Mouse (Mus musculus) midbrain, embryonic 15.5 days (tissue): ENCODE measurements around the gene Ssh2. TPM values are rescaled to one million over a fixed set of nuclear protein-coding genes. Genes with fewer than 3 reads are reported as not detected.
"Not testable (repeated sequence)": the region's sequence is repeated elsewhere in the genome, so short reads cannot be mapped to it uniquely, and the experiment has no call there.

Experiments used
- ATAC-seq: fragments of 200-750 bp; cut with Nextera tagmentation; replicated peaks from 2 replicates; pipeline ENCODE4 v1.8.0; 2017; ENCODE audit warnings: moderate TSS enrichment
- H3K27ac ChIP-seq: fragments of 300-500 bp; sonication (generic); 2 replicates; pipeline ENCODE4 v1.5.1; 2015; ENCODE audit warnings: mild to moderate bottlenecking, inconsistent platforms
- H3K27me3 ChIP-seq: fragments of 300-500 bp; sonication (generic); replicated peaks from 2 replicates; pipeline ENCODE4 v1.6.1; 2015; ENCODE audit warnings: inconsistent platforms
- H3K36me3 ChIP-seq: fragments of 300-500 bp; sonication (generic); replicated peaks from 2 replicates; pipeline ENCODE4 v1.6.1; 2015; ENCODE audit warnings: inconsistent platforms
- H3K4me1 ChIP-seq: fragments of 300-500 bp; sonication (generic); 2 replicates; pipeline ENCODE4 v1.6.1; 2015; ENCODE audit warnings: inconsistent platforms
- H3K4me2 ChIP-seq: fragments of 300-500 bp; sonication (generic); 2 replicates; pipeline ENCODE4 v1.6.1; 2015; ENCODE audit warnings: inconsistent platforms, mild to moderate bottlenecking, moderate library complexity
- H3K4me3 ChIP-seq: fragments of 300-500 bp; sonication (generic); 2 replicates; pipeline ENCODE4 v1.5.1; 2015; ENCODE audit warnings: mild to moderate bottlenecking, inconsistent platforms
- H3K9ac ChIP-seq: fragments of 300-500 bp; sonication (generic); 2 replicates; pipeline ENCODE4 v1.6.1; 2015; ENCODE audit warnings: mild to moderate bottlenecking, inconsistent platforms
- H3K9me3 ChIP-seq: fragments of 300-500 bp; sonication (generic); 2 replicates; pipeline ENCODE4 v1.6.1; 2016; ENCODE audit warnings: inconsistent platforms
- WGBS: fragments of 180-500 bp; shearing (Covaris S2); methylation state at CpG from one replicate; pipeline ENCODE4 v1.1.7; 2015; ENCODE audit warnings: mixed read lengths; 5-methylcytosine and 5-hydroxymethylcytosine counted together
- polyA plus RNA-seq: library from polyadenylated mRNA; unstranded; fragments of >200 nt; fragmentation: Nextera tagmentation; extraction: Ambion mirVana; gene quantifications from 2 replicates; pipeline ENCODE4 v1.2.1, GENCODE M21; 2015

Gene Ssh2
- polyA plus RNA-seq, 1 experiment from 2014 or later: 21.1 TPM

GRCm38 (mm10) chr11:77385706-77386690, 169.9 kb downstream of the Ssh2 start:
- 60% methylated on average over 3 of the region's 3 CpGs for WGBS
- no peak for ATAC-seq
- Histone ChIP-seq H3K36me3 (no peaks in the 10 kb centered on the region), H3K9me3 (no peaks in the 10 kb centered on the region), H3K27ac (no peak overlapping the region), H3K27me3 (no peaks in the 10 kb centered on the region), H3K4me3 (no peak overlapping the region), H3K4me2 (no peak overlapping the region), H3K9ac (no peak overlapping the region), H3K4me1 (no peaks in the 10 kb centered on the region)

DNA sequence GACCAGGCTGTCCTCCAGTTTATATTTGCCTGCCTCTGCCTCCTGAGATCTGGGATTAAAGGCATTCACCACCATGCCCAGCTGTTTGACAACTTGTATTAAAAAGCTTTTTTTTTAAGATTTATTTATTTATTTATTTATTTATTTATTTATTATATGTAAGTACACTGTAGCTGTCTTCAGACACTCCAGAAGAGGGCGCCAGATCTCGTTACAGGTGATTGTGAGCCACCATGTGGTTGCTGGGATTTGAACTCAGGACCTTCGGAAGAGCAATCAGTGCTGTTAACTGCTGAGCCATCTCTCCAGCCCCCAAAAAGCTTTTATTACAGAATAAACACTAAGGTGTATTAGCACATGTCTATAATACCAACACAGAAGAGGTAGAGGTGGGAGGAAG, 172.1 kb downstream of the Ssh2 start:
- not testable (repeated sequence) for H3K4me1 ChIP-seq, H3K4me2 ChIP-seq, H3K9me3 ChIP-seq, ATAC-seq, H3K4me3 ChIP-seq, H3K27me3 ChIP-seq, H3K9ac ChIP-seq, H3K27ac ChIP-seq, H3K36me3 ChIP-seq
- 90% methylated on average over 3 of the region's 3 CpGs for WGBS

GRCm38 (mm10) chr11:77395539-77395938, 179.5 kb downstream of the Ssh2 start:
- no peaks in the 10 kb centered on the region for H3K36me3 ChIP-seq
- H3K27me3 ChIP-seq: no peaks in the 10 kb centered on the region
- ATAC-seq: no peak
- no peak overlapping the region for H3K9ac ChIP-seq
- no peaks in the 10 kb centered on the region for H3K4me1 ChIP-seq
- H3K27ac ChIP-seq: no peak overlapping the region
- no peak overlapping the region for H3K4me2 ChIP-seq
- 88% methylated on average over 2 of the region's 2 CpGs for WGBS
- no peaks in the 10 kb centered on the region for H3K9me3 ChIP-seq
- H3K4me3 ChIP-seq: no peak overlapping the region

- no peaks in the 10 kb centered on the region for H3K4me1 ChIP-seq
- WGBS: 78% methylated on average over 2 of the region's 2 CpGs
- H3K9me3 ChIP-seq: no peaks in the 10 kb centered on the region
- ATAC-seq: no peak
- H3K9ac ChIP-seq: no peak overlapping the region
- H3K4me2 ChIP-seq: no peak overlapping the region
- H3K36me3 ChIP-seq: no peaks in the 10 kb centered on the region
- H3K4me3 ChIP-seq: no peak overlapping the region
- H3K27me3 ChIP-seq: no peaks in the 10 kb centered on the region
- H3K27ac ChIP-seq: no peak overlapping the region
Measured at GRCm38 (mm10) chr11:77402508-77402907, 186.4 kb downstream of the Ssh2 start.

DNA sequence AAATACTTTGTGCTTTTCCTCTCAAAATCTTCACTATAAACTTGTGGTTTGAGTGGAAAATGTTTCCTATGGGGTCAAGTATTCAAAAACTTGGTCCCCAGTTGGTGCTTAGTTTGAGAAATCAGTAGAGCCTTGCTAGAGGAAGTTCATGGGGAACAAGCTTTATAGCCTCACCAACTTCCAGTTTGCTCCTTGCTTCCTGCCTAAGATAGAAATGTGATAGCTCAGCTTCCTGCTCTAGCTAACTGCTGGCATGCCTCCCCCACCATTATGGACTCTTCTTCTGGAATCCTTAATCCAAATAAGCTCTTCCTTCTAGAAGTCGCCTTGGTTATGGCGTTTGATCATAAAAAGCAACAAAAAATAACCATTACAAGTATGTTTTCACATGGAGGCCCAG, 190.2 kb downstream of the Ssh2 start:
- H3K9ac ChIP-seq: no peak overlapping the region
- no peaks in the 10 kb centered on the region for H3K27me3 ChIP-seq
- WGBS: 83% methylated on average over 2 of the region's 2 CpGs
- H3K9me3 ChIP-seq: no peaks in the 10 kb centered on the region
- no peak overlapping the region for H3K27ac ChIP-seq
- peaks cover 5% of the 10 kb centered on the region; the same call in 1 of the 2 replicates for H3K36me3 ChIP-seq
- H3K4me1 ChIP-seq: no peaks in the 10 kb centered on the region
- ATAC-seq: no peak
- H3K4me3 ChIP-seq: no peak overlapping the region
- H3K4me2 ChIP-seq: no peak overlapping the region

DNA sequence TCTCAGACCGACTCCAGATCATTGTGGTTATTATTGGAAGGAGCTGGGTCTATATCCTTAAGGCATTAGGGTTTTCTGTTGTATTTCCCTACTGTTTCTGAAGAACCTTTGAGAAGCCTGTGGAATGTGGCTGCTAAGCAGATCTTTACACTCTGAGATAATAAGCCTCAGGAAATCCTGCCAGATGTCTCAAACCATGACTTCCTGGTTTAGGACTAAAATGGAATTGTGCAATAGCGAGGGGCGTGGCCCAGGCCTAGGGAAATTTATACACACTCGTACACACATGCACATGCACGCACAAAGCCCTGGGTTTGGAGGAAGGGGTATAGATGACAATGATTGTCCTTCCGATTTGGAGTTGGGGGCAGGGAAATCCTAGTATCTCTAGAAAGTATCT, 193.8 kb downstream of the Ssh2 start:
- no peak overlapping the region for H3K4me2 ChIP-seq
- no peak overlapping the region for H3K27ac ChIP-seq
- H3K4me1 ChIP-seq: no peaks in the 10 kb centered on the region
- ATAC-seq: no peak
- H3K4me3 ChIP-seq: no peak overlapping the region
- no peaks in the 10 kb centered on the region for H3K9me3 ChIP-seq
- no peaks in the 10 kb centered on the region for H3K27me3 ChIP-seq
- H3K36me3 ChIP-seq: peaks cover 5% of the 10 kb centered on the region; the same call in 1 of the 2 replicates
- WGBS: 88% methylated on average over 6 of the region's 6 CpGs
- no peak overlapping the region for H3K9ac ChIP-seq

DNA sequence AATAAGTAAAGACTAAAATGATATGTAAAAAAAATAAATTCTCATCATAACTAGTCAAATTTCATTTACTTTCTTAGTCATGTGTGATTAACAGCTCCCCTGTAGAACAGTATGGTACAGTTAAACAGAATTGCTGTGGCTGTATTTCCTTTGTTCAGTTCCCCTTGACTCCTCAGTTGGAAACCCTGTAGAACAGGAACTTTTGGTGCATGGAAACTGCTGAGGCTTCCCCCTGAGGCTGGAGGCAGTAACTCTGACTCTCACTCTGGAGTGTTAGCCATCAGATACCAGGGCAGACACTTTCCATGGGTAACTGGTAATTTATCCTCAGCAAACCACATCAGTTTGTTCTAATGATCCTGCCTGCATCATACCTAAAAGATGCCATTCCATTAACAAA, 195.2 kb downstream of the Ssh2 start:
- no peaks in the 10 kb centered on the region for H3K4me1 ChIP-seq
- no peaks in the 10 kb centered on the region for H3K27me3 ChIP-seq
- H3K9ac ChIP-seq: no peak overlapping the region
- H3K36me3 ChIP-seq: peaks cover 5% of the 10 kb centered on the region; the same call in 1 of the 2 replicates
- ATAC-seq: no peak
- no peak overlapping the region for H3K4me2 ChIP-seq
- H3K27ac ChIP-seq: no peak overlapping the region
- H3K9me3 ChIP-seq: no peaks in the 10 kb centered on the region
- H3K4me3 ChIP-seq: no peak overlapping the region

- H3K4me1 ChIP-seq: no peaks in the 10 kb centered on the region
- ATAC-seq: no peak
- H3K27me3 ChIP-seq: no peaks in the 10 kb centered on the region
- H3K36me3 ChIP-seq: 0 out of 2 replicates have a peak, but pooled peaks cover 3% of the 10 kb centered on the region
- no peaks in the 10 kb centered on the region for H3K9me3 ChIP-seq
- H3K27ac ChIP-seq: no peak overlapping the region
- WGBS: 91% methylated on average over 2 of the region's 2 CpGs
- no peak overlapping the region for H3K9ac ChIP-seq
- H3K4me3 ChIP-seq: no peak overlapping the region
- no peak overlapping the region for H3K4me2 ChIP-seq
Measured at GRCm38 (mm10) chr11:77414141-77414839, 198.2 kb downstream of the Ssh2 start.

GRCm38 (mm10) chr11:77416212-77417000, 200.3 kb downstream of the Ssh2 start:
- Histone ChIP-seq H3K4me2 (no peak overlapping the region), H3K36me3 (0 out of 2 replicates have a peak, but pooled peaks cover 3% of the 10 kb centered on the region), H3K4me3 (no peak overlapping the region), H3K4me1 (no peaks in the 10 kb centered on the region), H3K9ac (no peak overlapping the region), H3K9me3 (no peaks in the 10 kb centered on the region), H3K27me3 (no peaks in the 10 kb centered on the region), H3K27ac (no peak overlapping the region)
- 81% methylated on average over 4 of the region's 4 CpGs for WGBS
- ATAC-seq: no peak

DNA sequence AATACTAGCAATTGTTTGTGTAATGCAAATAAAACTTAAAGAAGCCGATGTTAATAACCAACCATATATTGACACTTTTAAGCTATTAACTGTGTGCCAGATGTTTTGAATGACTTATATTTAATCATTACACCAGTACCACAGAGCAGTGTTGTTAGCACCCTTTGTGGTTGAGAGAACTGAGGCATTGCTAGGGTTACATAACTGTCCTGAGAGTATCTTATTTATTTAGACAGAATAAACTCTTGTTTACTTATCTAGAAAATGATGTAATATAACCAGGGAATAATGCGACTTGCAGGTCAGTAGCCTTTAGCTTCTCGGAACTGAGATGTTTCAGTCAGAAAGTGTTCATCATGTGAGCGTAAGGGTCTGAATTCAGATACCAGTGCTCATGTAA, 201.9 kb downstream of the Ssh2 start:
- Histone ChIP-seq H3K9ac (no peak overlapping the region), H3K4me1 (no peaks in the 10 kb centered on the region), H3K36me3 (peaks cover 3% of the 10 kb centered on the region; the same call in 1 of the 2 replicates), H3K9me3 (no peaks in the 10 kb centered on the region), H3K27me3 (no peaks in the 10 kb centered on the region), H3K27ac (no peak overlapping the region), H3K4me3 (no peak overlapping the region), H3K4me2 (no peak overlapping the region)
- WGBS: 97% methylated on average over 4 of the region's 4 CpGs
- no peak for ATAC-seq

DNA sequence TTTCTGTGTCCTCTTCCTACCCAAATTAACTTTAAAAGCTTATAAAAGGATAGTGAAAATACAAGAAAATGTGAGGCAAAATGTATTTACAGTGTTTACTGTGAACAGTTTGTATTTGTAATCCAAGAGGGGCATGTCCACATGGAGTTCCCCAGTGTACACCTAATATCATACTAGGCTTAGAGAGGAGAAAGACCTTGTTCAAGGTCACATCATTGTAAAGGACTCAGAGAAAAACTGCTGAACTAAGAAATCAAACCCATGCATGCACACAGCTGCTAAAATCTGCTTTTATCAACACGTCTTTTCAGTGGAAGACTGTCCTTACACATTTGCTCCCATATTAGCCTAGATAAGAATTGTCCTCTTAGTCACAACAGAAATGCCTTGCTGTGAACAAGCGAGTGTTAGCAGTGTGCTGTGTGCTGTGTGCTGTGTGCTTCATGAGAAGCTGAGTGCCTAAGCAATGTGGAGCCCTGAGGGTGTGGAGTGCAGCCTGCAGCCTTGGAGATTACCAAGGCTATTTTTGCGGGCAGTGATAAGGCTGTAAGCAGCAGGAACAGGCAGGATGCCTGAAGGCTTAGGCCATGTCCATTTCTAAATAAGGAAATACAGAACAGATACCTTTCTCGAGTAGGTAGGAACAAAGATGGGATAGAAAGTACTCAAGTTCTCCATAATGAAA, 207.2 kb downstream of the Ssh2 start:
- H3K9me3 ChIP-seq: no peaks in the 10 kb centered on the region
- no peak overlapping the region for H3K4me2 ChIP-seq
- WGBS: 84% methylated on average over 4 of the region's 4 CpGs
- H3K4me1 ChIP-seq: no peaks in the 10 kb centered on the region
- peaks cover 8% of the 10 kb centered on the region; the same call in 1 of the 2 replicates for H3K36me3 ChIP-seq
- no peak overlapping the region for H3K4me3 ChIP-seq
- no peak overlapping the region for H3K27ac ChIP-seq
- H3K9ac ChIP-seq: no peak overlapping the region
- no peaks in the 10 kb centered on the region for H3K27me3 ChIP-seq
- no peak for ATAC-seq
